Mouse (Mus musculus) spleen, embryonic (tissue): ENCODE results near the gene Acss3.

Source experiments
- CTCF ChIA-PET: fragments of 350-600 bp; sonication (Branson Sonifier 250); formaldehyde crosslinking; loops from one replicate; lab custom pipeline; 2022; lab: Charles Lee

Gene Acss3

GRCm38 (mm10) chr10:107021118-107021517 lies 102.3 kb downstream of the Acss3 start:
- CTCF ChIA-PET: no interaction called here

- CTCF ChIA-PET: interaction anchor here (0.5 kb wide), 1 partner anchor 347 kb away, joined by 4 read pairs; no protein-coding TSS in a partner anchor
Observed at GRCm38 (mm10) chr10:107011142-107011541, 112.3 kb downstream of the Acss3 start.

- CTCF ChIA-PET: no interaction called here
Observed at GRCm38 (mm10) chr10:106998052-106998625, 125.3 kb downstream of the Acss3 start.

GRCm38 (mm10) chr10:106989478-106989877 lies 134.0 kb downstream of the Acss3 start:
- CTCF ChIA-PET: no interaction called here

GRCm38 (mm10) chr10:106975193-106976141 lies 148.0 kb downstream of the Acss3 start:
- CTCF ChIA-PET: no interaction called here

DNA sequence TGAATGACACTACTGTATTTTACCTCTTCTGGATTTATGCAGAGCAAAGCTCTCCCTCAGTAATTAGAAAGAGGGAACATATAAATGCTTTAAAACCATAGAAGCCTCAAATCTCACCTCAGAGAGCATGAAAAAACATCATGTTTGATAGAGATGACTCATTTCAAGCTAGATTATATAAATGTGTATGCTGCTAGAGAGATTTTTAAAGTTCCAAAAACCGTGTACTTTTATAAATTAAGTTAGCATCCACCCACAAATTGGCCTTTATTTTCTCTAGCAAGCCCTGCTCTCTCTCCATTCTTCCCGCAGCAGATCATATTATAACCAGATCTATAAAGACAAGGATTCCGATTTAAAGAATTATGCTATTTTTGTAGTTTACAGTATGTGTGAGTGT lies 164.4 kb downstream of the Acss3 start:
- CTCF ChIA-PET: no interaction called here

DNA sequence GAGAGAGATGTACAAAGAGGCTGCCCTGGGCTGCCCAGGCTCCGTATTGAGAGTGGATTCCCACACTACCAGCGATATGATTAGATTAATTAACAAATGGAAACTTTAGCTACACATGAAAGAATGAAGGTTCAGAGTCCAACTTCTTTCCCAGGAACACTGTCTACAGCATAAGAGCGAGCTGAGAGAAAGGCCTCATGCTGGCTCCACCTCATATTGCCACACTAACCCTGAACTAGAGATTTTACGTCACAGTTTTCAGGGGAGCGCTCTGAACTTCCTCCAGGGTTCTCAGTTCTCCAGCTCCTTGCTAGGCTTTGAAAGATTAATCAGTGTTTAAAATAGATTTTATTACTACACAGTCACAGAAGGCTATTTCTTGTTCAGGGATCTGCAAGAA lies 182.1 kb downstream of the Acss3 start:
- CTCF ChIA-PET: no interaction called here

DNA sequence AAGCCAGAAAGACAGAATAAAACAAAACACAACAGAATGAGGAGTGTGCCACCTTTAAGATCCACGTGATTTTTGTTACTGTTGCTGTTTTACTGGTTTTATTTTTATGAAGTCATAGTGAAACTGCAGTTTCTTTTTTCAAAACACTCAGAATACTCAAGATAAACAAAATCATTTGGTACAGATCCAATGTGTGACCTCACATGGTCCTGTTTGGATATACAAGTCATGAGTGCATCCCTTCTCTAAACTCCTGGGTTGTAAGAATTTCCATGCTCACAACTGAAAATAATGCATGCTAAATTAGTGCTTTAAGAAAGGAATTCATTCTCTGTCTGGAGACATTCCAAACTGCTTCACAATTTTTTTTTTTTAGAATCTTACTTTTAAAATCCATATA lies 184.0 kb downstream of the Acss3 start:
- CTCF ChIA-PET: no interaction called here

- CTCF ChIA-PET: no interaction called here
Observed at GRCm38 (mm10) chr10:106938851-106939250, 184.6 kb downstream of the Acss3 start.

DNA sequence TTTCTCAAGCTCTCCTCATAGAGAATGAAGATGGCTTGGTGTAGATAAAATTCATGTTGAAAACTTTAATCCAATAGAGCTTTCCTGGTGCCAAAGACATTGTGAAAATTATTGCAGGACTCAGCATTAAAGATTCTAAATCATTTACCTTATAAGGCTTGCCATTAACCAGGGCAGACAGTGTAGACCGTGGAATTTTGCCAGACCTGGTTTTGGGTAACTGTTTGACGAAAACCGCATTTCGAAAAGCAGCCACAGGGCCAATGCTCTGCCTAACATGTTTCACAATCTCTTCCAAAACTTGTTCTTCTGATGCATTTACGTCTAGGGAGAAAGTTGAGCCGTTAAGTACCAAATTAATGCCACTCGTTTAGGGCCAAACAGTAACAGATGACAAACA lies 186.5 kb downstream of the Acss3 start:
- CTCF ChIA-PET: no interaction called here

DNA sequence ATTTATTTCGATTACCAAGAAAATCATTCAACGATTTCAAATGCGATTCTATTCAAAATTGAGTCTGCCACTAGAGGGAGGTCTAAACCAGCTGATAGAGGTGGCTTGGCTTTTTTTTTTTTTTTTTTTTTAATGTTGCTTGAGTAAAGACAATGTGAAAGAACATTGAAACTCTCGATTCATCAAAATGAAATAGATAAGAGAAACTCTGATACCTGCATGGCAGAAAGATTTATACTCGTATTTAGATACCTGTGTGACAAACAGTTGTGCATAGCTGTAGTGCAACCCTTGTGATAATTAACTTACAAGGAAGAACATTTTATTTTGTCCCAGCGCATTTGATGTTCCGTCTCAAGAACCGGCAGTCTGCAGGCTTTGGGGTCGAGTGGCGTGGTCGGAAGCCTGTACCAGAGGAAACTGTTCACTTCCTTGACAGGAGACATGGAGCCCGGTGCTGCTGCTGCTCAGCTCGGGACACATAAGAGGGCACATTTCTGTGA lies 190.8 kb downstream of the Acss3 start:
- CTCF ChIA-PET: no interaction called here

DNA sequence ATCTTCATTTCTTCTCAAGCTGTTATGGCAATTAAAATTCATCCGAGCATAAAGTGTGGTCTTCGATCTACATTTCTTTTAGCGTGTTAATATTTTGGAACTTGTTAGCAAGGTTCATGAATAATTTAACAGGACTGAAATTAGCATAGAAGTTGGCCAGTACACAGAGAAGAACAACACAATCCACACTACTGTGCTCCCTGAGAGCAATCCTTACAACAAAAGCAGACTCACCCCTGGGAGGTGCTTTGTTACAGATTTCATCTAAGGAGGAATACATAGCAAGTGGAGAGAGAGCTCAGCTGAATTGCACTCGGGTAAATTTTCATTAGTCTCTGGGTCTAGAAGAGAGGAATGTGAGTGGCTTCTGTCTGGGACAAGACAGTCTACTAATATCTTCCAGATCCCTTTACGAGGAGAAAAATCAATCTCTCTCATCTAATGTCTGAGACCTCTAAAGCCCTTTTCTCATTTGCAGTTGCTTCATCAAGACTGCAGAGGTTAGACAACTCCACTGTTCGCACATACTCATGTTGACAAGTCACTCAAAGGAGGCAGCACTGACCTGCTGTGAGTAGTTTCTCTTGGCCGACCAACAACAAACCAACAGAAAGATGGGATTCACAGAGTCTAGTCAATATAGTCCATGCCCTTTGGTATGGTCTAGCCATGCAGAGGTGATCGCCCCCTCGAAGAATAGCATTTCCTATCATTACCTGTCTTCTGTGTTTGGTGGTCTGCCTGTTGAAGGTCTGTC lies 194.7 kb downstream of the Acss3 start:
- CTCF ChIA-PET: no interaction called here

- CTCF ChIA-PET: no interaction called here
Observed at GRCm38 (mm10) chr10:106924798-106925197, 198.7 kb downstream of the Acss3 start.

GRCm38 (mm10) chr10:106924334-106924733 lies 199.1 kb downstream of the Acss3 start:
- CTCF ChIA-PET: no interaction called here

GRCm38 (mm10) chr10:106914822-106915221 lies 208.6 kb downstream of the Acss3 start:
- CTCF ChIA-PET: no interaction called here

GRCm38 (mm10) chr10:106914275-106914674 lies 209.2 kb downstream of the Acss3 start:
- CTCF ChIA-PET: no interaction called here

- CTCF ChIA-PET: no interaction called here
Observed at GRCm38 (mm10) chr10:106913032-106913431, 210.4 kb downstream of the Acss3 start.

GRCm38 (mm10) chr10:106910108-106910507 lies 213.4 kb downstream of the Acss3 start:
- CTCF ChIA-PET: no interaction called here

DNA sequence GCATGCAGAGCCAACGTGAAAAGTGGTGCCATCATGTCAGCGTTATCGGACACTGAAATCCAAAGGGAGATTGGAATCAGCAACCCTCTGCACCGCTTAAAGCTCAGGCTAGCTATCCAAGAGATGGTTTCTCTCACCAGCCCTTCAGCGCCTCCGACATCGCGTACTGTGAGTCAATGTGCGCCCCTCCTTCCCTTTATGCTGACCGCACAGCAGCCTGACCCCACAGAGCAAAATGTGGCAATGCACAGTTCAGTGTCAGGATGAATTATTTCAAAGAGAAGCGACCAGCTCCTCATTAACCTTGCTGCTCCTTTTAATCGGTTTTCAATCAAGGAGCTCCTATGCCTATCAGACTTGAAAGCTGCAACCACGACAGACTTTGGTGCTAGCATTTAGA lies 227.1 kb downstream of the Acss3 start:
- CTCF ChIA-PET: no interaction called here
